Comparison of ENCODE assay signal across 19 mouse cellular contexts in genomic region chr5:142405426-142405825, GRCm38 (mm10). TPM values are rescaled to one million over a fixed set of nuclear protein-coding genes. Genes with fewer than 3 reads are reported as not detected.
A peak's percentile ranks its signal among the peaks of the same experiment; 100 is the strongest.
DNase-seq lines count a peak whose midpoint lies in the region; ATAC-seq lines count a peak whose summit lies in the region.
"Had no signal": no experiment of that assay in that cellular context is flagged by ENCODE, and none has a peak within 500 bp of the region (broad histone marks: within the 10 kb centered on the region; RNA-seq: fewer than 3 reads in every experiment).

No protein-coding gene starts in this region.

- no peak for DNase-seq in hindbrain, embryonic 14.5 days (ENCODE audit: low spot score)
- DNase-seq in liver, result no peak
- peak; percentile 68 to 84 for DNase-seq in left cerebral cortex, adult 18-20 months (ENCODE audit: low spot score in 2 of 2)
- DNase-seq in right cerebral cortex, postnatal 14 days, result peak; percentile 59
- no peak for DNase-seq in kidney, postnatal 10 days
- no peak for DNase-seq in adipocyte (ENCODE audit: low spot score)
- DNase-seq: adrenal gland, postnatal 25 days; gastrocnemius, postnatal 36 days; kidney, adult 11 months; kidney, postnatal 4 days; liver, embryonic 13.5 days; lung, postnatal 36 days had no signal

- H3K27ac ChIP-seq in hindbrain, embryonic 13.5 days, result no peak overlapping the region
- H3K27ac ChIP-seq in hindbrain, embryonic 14.5 days, result no peak overlapping the region
- peak overlapping the region; percentile 59 for H3K27ac ChIP-seq in liver, embryonic 16.5 days (ENCODE audit: low read length)
- H3K27ac ChIP-seq: embryonic facial prominence, embryonic 15.5 days; forebrain, embryonic 13.5 days; liver, embryonic 13.5 days; midbrain, embryonic 12.5 days; neural tube, embryonic 12.5 days had no signal

- H3K9me3 ChIP-seq in hindbrain, embryonic 13.5 days, result no peaks in the 10 kb centered on the region
- no peaks in the 10 kb centered on the region for H3K9me3 ChIP-seq in hindbrain, embryonic 14.5 days (ENCODE audit: control insufficient read depth, low read length)
- no peaks in the 10 kb centered on the region for H3K9me3 ChIP-seq in liver, embryonic 16.5 days (replicated peaks; ENCODE audit: control insufficient read depth, low read length)
- H3K9me3 ChIP-seq: embryonic facial prominence, embryonic 15.5 days; forebrain, embryonic 13.5 days; heart, embryonic 12.5 days; liver, embryonic 13.5 days; midbrain, embryonic 12.5 days; neural tube, embryonic 12.5 days had no signal

- peak overlapping the region; percentile 63; the same call in 1 of the 2 replicates for H3K9ac ChIP-seq in hindbrain, embryonic 13.5 days
- no peak overlapping the region for H3K9ac ChIP-seq in hindbrain, embryonic 14.5 days
- H3K9ac ChIP-seq in liver, embryonic 16.5 days (ENCODE audit: low read depth, low read length), result no peak overlapping the region
- H3K9ac ChIP-seq: embryonic facial prominence, embryonic 15.5 days; heart, embryonic 12.5 days; midbrain, embryonic 12.5 days; neural tube, embryonic 12.5 days had no signal

- peaks cover 11% of the 10 kb centered on the region for H3K36me3 ChIP-seq in hindbrain, embryonic 13.5 days
- peaks cover 3% of the 10 kb centered on the region; the same call in 1 of the 2 replicates for H3K36me3 ChIP-seq in hindbrain, embryonic 14.5 days (replicated peaks; ENCODE audit: control insufficient read depth, insufficient read depth)
- no peaks in the 10 kb centered on the region for H3K36me3 ChIP-seq in liver, embryonic 16.5 days (ENCODE audit: control insufficient read depth, insufficient read depth)

- H3K4me3 ChIP-seq in hindbrain, embryonic 13.5 days, result no peak overlapping the region
- no peak overlapping the region for H3K4me3 ChIP-seq in hindbrain, embryonic 14.5 days (replicated peaks; ENCODE audit: low read length)
- no peak overlapping the region for H3K4me3 ChIP-seq in liver, embryonic 16.5 days (ENCODE audit: low read depth, low read length)
- H3K4me3 ChIP-seq: embryonic facial prominence, embryonic 15.5 days; forebrain, embryonic 13.5 days; heart, embryonic 12.5 days; liver, embryonic 13.5 days; midbrain, embryonic 12.5 days; neural tube, embryonic 12.5 days had no signal

- no peak for ATAC-seq in hindbrain, embryonic 13.5 days (ENCODE audit: low FRiP score)
- no peak for ATAC-seq in hindbrain, embryonic 14.5 days (ENCODE audit: low FRiP score)
- no peak for ATAC-seq in liver, embryonic 16.5 days (ENCODE audit: low read depth)
- ATAC-seq: forebrain, embryonic 13.5 days had no signal

- H3K4me1 ChIP-seq in hindbrain, embryonic 13.5 days (replicated peaks), result peaks cover 90% of the 10 kb centered on the region
- peaks cover 45% of the 10 kb centered on the region for H3K4me1 ChIP-seq in hindbrain, embryonic 14.5 days (replicated peaks; ENCODE audit: control insufficient read depth, insufficient read depth, low read length)
- peaks cover 58% of the 10 kb centered on the region for H3K4me1 ChIP-seq in liver, embryonic 16.5 days (ENCODE audit: control insufficient read depth, low read depth, low read length)

- H3K4me2 ChIP-seq in hindbrain, embryonic 13.5 days, result no peak overlapping the region
- H3K4me2 ChIP-seq in hindbrain, embryonic 14.5 days (replicated peaks), result no peak overlapping the region
- peak overlapping the region; percentile 11; the same call in 1 of the 2 replicates for H3K4me2 ChIP-seq in liver, embryonic 16.5 days (ENCODE audit: low read depth, low read length)
- H3K4me2 ChIP-seq: embryonic facial prominence, embryonic 15.5 days; heart, embryonic 12.5 days; midbrain, embryonic 12.5 days; neural tube, embryonic 12.5 days had no signal

- 71% methylated on average over 6 of the region's 6 CpGs for WGBS in hindbrain, embryonic 13.5 days
- WGBS in hindbrain, embryonic 14.5 days, result 75% methylated on average over 6 of the region's 6 CpGs
- 67% methylated on average over 6 of the region's 6 CpGs for WGBS in liver, embryonic 16.5 days (ENCODE audit: insufficient replicate concordance)

- no peaks in the 10 kb centered on the region for H3K27me3 ChIP-seq in hindbrain, embryonic 13.5 days
- no peaks in the 10 kb centered on the region for H3K27me3 ChIP-seq in hindbrain, embryonic 14.5 days (ENCODE audit: control insufficient read depth, insufficient read depth, low read length)
- H3K27me3 ChIP-seq in liver, embryonic 16.5 days (ENCODE audit: control insufficient read depth, insufficient read depth, low read depth, low read length), result no peaks in the 10 kb centered on the region
- H3K27me3 ChIP-seq: embryonic facial prominence, embryonic 15.5 days; forebrain, embryonic 13.5 days; heart, embryonic 12.5 days; liver, embryonic 13.5 days; midbrain, embryonic 12.5 days; neural tube, embryonic 12.5 days had no signal

RNA-seq across cellular contexts. Expression of gene Foxk1, which starts 4.1 kb away (rescaled TPM):
- polyA plus RNA-seq in hindbrain, embryonic 13.5 days (2015; fragmentation: Nextera tagmentation; extraction: Ambion mirVana), result 5.3 and 5.6 TPM in 2 replicates
- polyA plus RNA-seq in hindbrain, embryonic 14.5 days (2014; fragmentation: Nextera tagmentation; extraction: Ambion mirVana), result 5.4 and 5.9 TPM in 2 replicates
- polyA plus RNA-seq in liver, embryonic 16.5 days (2015; fragmentation: Nextera tagmentation; extraction: Ambion mirVana), result 0.85 and 0.97 TPM in 2 replicates
- 10 to 100 TPM; 40.8 to 41.1 TPM for total RNA-seq in left cerebral cortex, adult 18-20 months (2021)

RNA-seq across cellular contexts. Expression of gene Ap5z1, which starts 58.3 kb away (rescaled TPM):
- 12.8 and 15.2 TPM in 2 replicates for polyA plus RNA-seq in hindbrain, embryonic 13.5 days (2015; fragmentation: Nextera tagmentation; extraction: Ambion mirVana)
- 12.6 and 12.9 TPM in 2 replicates for polyA plus RNA-seq in hindbrain, embryonic 14.5 days (2014; fragmentation: Nextera tagmentation; extraction: Ambion mirVana)
- polyA plus RNA-seq in liver, embryonic 16.5 days (2015; fragmentation: Nextera tagmentation; extraction: Ambion mirVana), result 4.6 and 5.2 TPM in 2 replicates
- 10 to 100 TPM; 18.3 to 20.5 TPM for total RNA-seq in left cerebral cortex, adult 18-20 months (2021)

Comparison
In these comparisons a context has a peak if more than half of its experiments do, and no peak if none do; other contexts are left out.
1. DNase-seq: peak in left cerebral cortex, adult 18-20 months (2 of 2) and right cerebral cortex, postnatal 14 days (single experiment); none in hindbrain, embryonic 14.5 days (single experiment), liver (single experiment), kidney, postnatal 10 days (single experiment) and adipocyte (single experiment).